Mouse (Mus musculus) limb, embryonic 10.5 days (tissue): ENCODE data around the gene Spag5. TPM values are rescaled to one million over a fixed set of nuclear protein-coding genes. Genes with fewer than 3 reads are reported as not detected.

Source experiments
- DNase-seq: peaks from one replicate; pipeline ENCODE4 v3.0.0-alpha.2; 2017; ENCODE audit warnings: low spot score
- H3K27ac ChIP-seq: fragments of 300-500 bp; sonication (generic); 2 replicates; pipeline ENCODE4 v1.5.1; 2016; ENCODE audit warnings: mild to moderate bottlenecking
- H3K27me3 ChIP-seq: fragments of 300-500 bp; sonication (generic); 2 replicates; pipeline ENCODE4 v1.6.1; 2016; ENCODE audit warnings: low read depth, mild to moderate bottlenecking; ENCODE audit not compliant: poor library complexity, severe bottlenecking
- H3K36me3 ChIP-seq: fragments of 300-500 bp; sonication (generic); 2 replicates; pipeline ENCODE4 v1.6.1; 2016; ENCODE audit warnings: mild to moderate bottlenecking, moderate library complexity
- H3K4me1 ChIP-seq: fragments of 300-500 bp; sonication (generic); 2 replicates; pipeline ENCODE4 v1.6.1; 2016
- H3K4me3 ChIP-seq: fragments of 300-500 bp; sonication (generic); 2 replicates; pipeline ENCODE4 v1.5.1; 2016; ENCODE audit warnings: mild to moderate bottlenecking, moderate library complexity
- H3K9me3 ChIP-seq: fragments of 300-500 bp; sonication (generic); replicated peaks from 2 replicates; pipeline ENCODE4 v1.6.1; 2016; ENCODE audit warnings: mild to moderate bottlenecking
- WGBS: fragments of 180-500 bp; shearing (Covaris S2); methylation state at CpG from one replicate; pipeline ENCODE4 v1.1.7; 2016; 5-methylcytosine and 5-hydroxymethylcytosine counted together
- polyA plus RNA-seq: library from polyadenylated mRNA; unstranded; fragments of >200 nt; fragmentation: Nextera tagmentation; extraction: Ambion mirVana; gene quantifications from 2 replicates; pipeline ENCODE4 v1.2.1, GENCODE M21; 2016

Spag5 gene
- polyA plus RNA-seq, 1 experiment from 2014 or later, result 84.8 TPM

DNA sequence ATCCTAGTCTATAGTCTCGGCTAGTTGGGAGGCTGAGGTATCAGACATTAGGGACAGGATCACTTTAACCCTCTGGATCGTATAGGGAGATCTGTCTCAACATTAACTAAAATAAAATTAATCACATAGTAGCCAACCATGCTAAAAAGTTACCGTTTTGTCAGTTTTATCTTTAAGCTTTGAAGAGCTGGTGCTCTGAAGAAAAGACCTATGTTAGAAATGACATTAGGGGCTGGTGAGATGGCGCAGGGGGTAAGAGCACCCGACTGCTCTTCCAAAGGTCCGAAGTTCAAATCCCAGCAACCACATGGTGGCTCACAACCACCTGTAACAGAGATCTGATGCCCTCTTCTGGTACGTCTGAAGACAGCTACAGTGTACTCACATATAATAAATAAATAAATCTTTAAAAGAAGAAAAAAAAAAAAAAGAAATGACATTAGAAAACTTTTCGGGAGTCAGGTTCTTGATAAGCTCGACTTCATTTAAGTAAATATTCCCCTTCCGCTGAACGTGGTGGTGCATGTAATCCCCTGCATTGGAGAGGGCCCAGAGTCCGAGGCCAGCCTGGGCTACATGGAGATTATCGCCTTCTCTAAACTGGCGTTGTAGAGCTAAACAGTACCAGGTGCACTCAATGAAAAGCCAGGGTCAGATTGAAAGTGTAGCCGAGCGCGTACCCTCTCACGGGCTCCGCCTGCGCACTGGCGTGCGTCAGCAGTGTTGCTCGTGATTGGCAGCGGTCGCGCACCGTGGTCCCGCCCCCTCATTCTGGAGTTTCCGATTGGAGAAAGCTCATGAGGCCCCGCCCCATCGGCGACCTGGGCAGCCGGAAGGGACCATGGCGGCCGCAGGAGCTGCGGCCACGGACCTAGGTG lies 26.5 kb downstream of the Spag5 start, which contains the start of gene Pigs:
Gene Pigs, plus strand, starts transcription at position 782 of the 878 bp plus-strand sequence.
- Histone ChIP-seq H3K4me1 (peaks cover 19% of the 10 kb centered on the region), H3K27me3 (no peaks in the 10 kb centered on the region), H3K9me3 (no peaks in the 10 kb centered on the region), H3K27ac (peak within 1 kb of the TSS; percentile 89), H3K36me3 (peaks cover 47% of the 10 kb centered on the region), H3K4me3 (peak within 1 kb of the TSS; percentile 94)
- 16% methylated on average over 37 of the region's 37 CpGs for WGBS
- peak; percentile 96 for DNase-seq

DNA sequence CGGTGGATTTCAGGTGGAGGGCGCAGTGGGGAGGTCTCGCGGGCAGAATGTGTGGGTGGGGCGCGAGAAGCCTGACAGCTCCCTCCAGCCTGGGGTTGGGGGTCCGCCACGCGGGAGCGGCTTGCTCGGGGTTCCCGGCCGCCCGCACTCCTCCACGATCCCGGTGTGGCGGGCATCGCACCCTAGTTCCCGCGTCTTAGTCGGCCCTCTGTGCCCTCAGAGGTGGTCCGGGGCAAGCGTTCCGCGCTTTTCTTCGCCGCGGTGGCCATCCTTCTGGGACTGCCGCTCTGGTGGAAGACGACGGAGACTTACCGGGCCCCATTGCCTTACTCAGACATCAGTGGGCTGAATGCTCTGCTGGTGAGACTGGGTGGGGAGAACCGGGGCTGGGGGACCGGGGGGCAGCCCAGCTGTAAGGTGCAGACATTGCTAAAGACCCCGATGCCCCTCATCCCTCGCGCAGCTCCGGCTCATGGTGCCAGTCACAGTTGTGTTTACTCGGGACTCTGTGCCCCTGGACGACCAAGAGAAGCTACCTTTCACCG lies 27.3 kb downstream of the Spag5 start:
- Histone ChIP-seq H3K36me3 (peaks cover 49% of the 10 kb centered on the region), H3K27ac (peak overlapping the region; percentile 89), H3K27me3 (no peaks in the 10 kb centered on the region), H3K9me3 (no peaks in the 10 kb centered on the region), H3K4me3 (peak overlapping the region; percentile 94), H3K4me1 (peaks cover 12% of the 10 kb centered on the region)
- no peak for DNase-seq
- WGBS, result 2% methylated on average over 41 of the region's 41 CpGs

DNA sequence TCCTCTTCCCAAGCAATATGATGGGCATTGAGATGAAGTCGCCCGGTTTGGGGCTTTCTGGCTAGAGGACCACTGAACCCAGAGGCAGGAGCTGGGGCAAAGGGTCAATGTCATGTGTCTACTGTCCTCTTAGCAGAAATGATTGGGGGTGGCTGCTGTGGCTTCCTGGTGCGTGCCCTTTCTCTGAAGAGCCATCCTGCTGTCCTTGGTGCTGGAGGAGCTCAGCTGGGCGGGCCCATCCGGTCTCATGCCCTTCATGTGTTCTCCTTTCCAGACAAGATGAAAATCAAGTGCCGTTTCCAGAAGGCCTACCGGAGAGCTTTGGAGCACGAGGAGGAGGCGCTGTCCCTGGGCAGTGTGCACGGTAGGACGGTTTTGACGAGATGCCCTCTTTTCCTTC lies 31.3 kb downstream of the Spag5 start:
- 96% methylated on average over 12 of the region's 12 CpGs for WGBS
- H3K27me3 ChIP-seq, result no peaks in the 10 kb centered on the region

DNA sequence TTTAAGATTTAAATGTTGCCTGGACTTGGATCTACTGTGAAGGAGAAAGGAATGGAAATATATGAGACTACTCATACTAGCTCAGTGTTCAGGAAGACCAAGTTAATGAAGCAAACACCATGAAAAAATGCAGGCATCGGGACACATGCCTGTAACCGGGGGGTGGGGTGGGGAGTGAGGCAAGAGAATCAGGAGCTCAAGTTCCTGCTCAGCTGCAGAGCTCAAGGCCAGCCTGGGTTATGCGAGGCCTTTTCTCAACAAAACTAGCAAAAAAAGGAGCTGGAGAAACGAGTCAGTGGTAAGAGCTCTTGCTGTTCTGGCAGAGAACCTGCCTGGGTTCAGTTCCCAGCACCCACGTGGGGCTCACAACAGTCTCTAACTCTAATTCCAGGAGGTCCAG lies 32.7 kb downstream of the Spag5 start:
- no peak for DNase-seq
- H3K4me1 ChIP-seq, result peaks cover 6% of the 10 kb centered on the region
- H3K9me3 ChIP-seq, result no peaks in the 10 kb centered on the region
- no peaks in the 10 kb centered on the region for H3K27me3 ChIP-seq
- H3K27ac ChIP-seq, result no peak overlapping the region
- no peak overlapping the region for H3K4me3 ChIP-seq
- H3K36me3 ChIP-seq, result peaks cover 73% of the 10 kb centered on the region
- 89% methylated on average over 5 of the region's 5 CpGs for WGBS

More for the DNA sequence above, 31.3 kb downstream of the Spag5 start:
- Histone ChIP-seq H3K4me3 (no peak overlapping the region), H3K36me3 (peaks cover 62% of the 10 kb centered on the region), H3K4me1 (peaks cover 12% of the 10 kb centered on the region), H3K27ac (no peak overlapping the region), H3K9me3 (no peaks in the 10 kb centered on the region)
- no peak for DNase-seq

DNA sequence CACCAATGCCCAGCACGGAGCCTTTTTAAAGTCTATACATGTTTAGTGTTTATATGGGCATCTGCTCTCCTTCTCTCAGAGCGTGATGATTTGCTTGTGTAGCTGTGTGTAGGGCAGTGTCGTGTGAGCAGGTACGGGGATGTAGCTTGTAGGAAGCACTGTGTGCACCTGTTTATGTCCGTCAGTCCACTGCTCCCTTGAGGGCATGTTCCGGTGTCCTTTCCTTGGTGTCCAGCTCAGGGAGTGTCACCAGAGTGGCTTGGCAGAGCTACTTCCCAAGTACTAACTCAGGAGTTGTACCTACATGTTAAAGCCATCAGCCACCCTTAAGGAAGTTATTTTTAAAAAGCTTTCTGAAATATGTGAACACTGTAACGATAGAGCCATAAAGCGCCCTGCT lies 35.7 kb downstream of the Spag5 start:
- Histone ChIP-seq H3K36me3 (peaks cover 94% of the 10 kb centered on the region), H3K4me3 (no peak overlapping the region), H3K27ac (no peak overlapping the region), H3K27me3 (no peaks in the 10 kb centered on the region), H3K9me3 (no peaks in the 10 kb centered on the region), H3K4me1 (no peaks in the 10 kb centered on the region)
- WGBS, result 95% methylated on average over 8 of the region's 8 CpGs
- no peak for DNase-seq

DNA sequence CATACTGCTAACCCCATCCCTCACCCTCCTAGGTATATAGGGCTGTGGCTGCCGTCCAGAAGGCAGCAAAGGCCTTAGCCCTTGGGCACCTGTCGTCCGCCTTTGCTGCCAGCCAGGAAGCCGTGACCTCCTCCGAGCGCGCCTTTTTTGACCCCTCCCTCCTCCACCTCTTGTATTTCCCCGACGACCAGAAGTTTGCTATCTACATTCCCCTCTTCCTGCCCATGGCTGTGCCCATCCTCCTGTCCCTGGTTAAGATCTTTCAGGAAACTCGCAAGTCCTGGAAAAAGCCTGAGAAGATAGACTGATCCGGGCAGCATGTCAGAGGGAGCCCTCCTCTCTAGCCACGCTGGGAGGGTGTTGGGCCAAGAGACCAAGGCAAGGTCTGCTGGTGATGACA lies 40.4 kb downstream of the Spag5 start:
- Histone ChIP-seq H3K4me3 (no peak overlapping the region), H3K36me3 (peaks cover 60% of the 10 kb centered on the region), H3K27me3 (no peaks in the 10 kb centered on the region), H3K27ac (no peak overlapping the region), H3K9me3 (no peaks in the 10 kb centered on the region), H3K4me1 (peaks cover 31% of the 10 kb centered on the region)
- DNase-seq, result no peak
- 86% methylated on average over 12 of the region's 12 CpGs for WGBS

DNA sequence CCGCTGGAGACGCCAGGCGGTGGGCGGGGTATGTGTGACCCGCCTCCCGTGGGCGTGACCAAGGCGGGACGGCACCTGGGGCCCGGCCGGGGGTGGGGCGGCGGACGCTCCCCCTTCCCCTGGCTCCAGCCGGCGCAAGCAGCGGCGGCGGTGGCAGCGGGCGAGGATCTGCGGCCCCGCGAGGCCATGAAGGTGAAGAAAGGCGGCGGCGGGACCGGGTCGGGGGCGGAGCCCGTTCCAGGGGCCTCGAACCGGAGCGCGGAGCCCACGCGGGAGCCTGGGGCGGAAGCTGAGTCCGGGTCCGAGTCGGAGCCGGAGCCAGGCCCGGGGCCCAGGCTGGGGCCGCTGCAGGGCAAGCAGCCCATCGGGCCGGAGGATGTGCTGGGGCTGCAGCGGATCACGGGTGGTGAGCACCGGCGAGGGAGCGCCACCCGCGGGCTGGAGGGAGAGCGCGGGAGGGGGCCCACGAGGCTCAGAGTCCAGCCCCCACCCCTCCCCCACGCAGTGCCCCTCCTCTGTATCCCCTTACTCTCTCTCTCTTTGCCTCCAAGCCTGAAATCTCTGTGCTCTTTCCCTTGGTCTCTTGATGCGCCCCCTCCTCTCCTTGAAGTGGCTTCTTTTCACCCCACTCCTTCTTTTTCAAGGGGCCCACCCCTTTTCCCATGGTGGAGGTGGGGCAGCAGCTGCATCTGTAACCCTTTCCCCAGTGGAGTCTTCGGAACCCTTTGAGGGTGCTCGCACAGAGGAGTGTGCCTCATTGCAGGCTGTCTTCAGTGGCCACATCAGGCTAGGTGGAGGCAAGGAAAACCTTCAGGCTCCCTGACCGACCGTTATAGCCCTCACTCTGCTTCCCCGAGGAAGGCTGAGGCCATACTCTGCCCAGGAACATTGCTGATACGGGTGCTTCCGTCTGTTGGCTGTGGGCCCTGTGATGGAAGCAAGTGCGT lies 42.3 kb downstream of the Spag5 start, which contains the start of gene Unc119:
Gene Unc119, plus strand, starts transcription at position 102 of the 947 bp plus-strand sequence.
- Histone ChIP-seq H3K4me3 (peak within 1 kb of the TSS; percentile 96), H3K9me3 (no peaks in the 10 kb centered on the region), H3K27me3 (no peaks in the 10 kb centered on the region), H3K36me3 (peaks cover 59% of the 10 kb centered on the region), H3K4me1 (peaks cover 45% of the 10 kb centered on the region), H3K27ac (peak within 1 kb of the TSS; percentile 98)
- DNase-seq, result peak; percentile 89
- 2% methylated on average over 64 of the region's 66 CpGs for WGBS

DNA sequence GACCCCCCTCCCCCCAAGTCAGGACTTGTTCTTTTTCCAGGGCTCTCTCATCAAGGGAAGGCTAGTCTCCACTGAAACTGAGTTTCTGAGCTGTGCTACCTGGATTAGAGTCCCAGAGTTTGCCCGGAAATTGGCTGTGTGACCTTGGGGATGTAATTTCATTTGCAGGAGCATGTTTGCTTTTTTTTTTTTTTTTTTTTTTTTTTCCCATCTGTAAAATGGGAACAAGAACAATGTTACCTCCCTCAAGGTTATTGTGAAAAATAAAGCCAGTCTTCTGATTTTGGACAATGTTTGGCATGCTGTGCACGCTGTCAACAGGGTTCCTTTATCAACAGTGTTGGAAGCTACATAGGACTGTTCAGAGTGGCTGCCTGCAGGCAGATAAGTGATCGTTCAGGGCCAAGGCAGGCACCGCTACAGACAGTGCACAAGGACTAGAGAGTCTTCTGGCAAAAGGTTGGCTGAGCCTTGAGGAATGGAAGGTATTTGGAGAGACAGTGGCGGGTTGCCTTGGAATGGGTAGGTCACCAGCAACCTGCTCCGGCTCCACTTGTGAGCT lies 43.1 kb downstream of the Spag5 start:
- Histone ChIP-seq H3K36me3 (peaks cover 59% of the 10 kb centered on the region), H3K4me1 (peaks cover 45% of the 10 kb centered on the region), H3K27me3 (no peaks in the 10 kb centered on the region), H3K9me3 (no peaks in the 10 kb centered on the region), H3K4me3 (peak overlapping the region; percentile 96), H3K27ac (peak overlapping the region; percentile 98)
- 85% methylated on average over 6 of the region's 6 CpGs for WGBS
- DNase-seq, result no peak

DNA sequence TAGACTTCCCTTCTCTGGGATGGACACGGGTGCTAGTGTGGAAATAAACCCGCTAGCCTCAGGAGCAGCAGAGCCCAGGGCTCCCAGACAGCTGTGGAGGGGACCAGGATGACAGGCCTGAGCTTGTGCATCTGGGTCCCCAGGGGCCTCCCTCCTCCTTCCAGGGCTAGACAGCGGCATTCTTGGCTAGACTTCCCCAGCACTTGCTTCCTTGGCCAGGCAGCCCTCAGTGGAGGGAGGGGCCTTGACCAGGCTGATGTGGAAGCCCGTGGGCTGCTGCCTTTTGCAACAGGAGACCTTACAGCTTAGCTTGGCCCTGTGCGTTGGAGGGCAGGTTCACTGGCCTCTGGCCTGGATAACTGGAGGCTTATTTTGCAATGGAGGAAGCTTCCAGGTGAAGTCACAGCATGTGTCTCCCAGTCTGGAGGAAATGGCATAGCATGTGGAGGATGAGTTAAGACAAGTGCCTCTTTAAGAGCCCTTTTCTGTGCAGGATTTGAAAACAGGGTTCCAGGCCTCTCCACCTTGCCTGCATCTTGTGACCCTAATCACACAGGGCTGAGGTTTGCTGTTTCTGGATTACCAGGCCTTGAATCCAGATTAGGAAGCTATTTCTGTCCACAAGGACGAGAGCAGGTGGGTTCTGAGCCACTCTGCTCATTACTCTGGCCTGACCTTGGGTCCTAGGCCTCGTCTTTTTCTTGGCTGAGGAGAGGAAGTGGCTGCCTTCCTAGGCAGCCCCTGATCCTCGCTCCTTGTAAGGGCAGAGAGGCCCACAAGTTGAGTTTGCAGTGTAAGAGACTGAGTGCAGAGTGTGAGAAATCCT lies 43.8 kb downstream of the Spag5 start:
- Histone ChIP-seq H3K27ac (peak overlapping the region; percentile 37; the same call in 1 of the 2 replicates), H3K4me3 (peak overlapping the region; percentile 24; the same call in 1 of the 2 replicates)

DNA sequence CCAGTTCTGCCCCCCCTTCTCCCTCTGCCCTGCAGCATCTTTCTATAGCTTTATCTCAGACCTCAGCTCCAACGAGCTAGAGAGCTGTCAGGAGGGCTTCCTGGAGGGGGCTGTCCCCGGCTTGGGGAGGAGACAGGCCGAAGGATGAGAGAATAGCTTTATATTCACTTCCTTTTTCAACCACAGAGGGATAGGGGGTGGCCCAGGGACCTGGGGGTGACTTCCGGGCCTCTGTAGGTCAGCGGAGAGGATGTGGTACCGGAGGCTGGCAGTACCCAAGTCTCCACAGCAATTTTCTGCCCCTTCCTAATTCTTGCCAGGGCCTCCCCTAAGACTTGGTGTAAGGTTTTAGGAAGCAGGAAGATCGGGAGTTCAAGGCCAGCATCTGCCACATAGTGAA lies 44.5 kb downstream of the Spag5 start:
- Histone ChIP-seq H3K27me3 (no peaks in the 10 kb centered on the region), H3K4me3 (no peak overlapping the region), H3K27ac (peak overlapping the region; percentile 37; the same call in 1 of the 2 replicates), H3K36me3 (peaks cover 54% of the 10 kb centered on the region), H3K9me3 (no peaks in the 10 kb centered on the region), H3K4me1 (peaks cover 47% of the 10 kb centered on the region)
- WGBS, result 85% methylated on average over 7 of the region's 7 CpGs
- DNase-seq, result no peak

More for the DNA sequence above, 43.8 kb downstream of the Spag5 start:
- Histone ChIP-seq H3K36me3 (peaks cover 59% of the 10 kb centered on the region), H3K4me1 (peaks cover 47% of the 10 kb centered on the region), H3K9me3 (no peaks in the 10 kb centered on the region), H3K27me3 (no peaks in the 10 kb centered on the region)
- 70% methylated on average over 8 of the region's 8 CpGs for WGBS
- DNase-seq, result no peak

DNA sequence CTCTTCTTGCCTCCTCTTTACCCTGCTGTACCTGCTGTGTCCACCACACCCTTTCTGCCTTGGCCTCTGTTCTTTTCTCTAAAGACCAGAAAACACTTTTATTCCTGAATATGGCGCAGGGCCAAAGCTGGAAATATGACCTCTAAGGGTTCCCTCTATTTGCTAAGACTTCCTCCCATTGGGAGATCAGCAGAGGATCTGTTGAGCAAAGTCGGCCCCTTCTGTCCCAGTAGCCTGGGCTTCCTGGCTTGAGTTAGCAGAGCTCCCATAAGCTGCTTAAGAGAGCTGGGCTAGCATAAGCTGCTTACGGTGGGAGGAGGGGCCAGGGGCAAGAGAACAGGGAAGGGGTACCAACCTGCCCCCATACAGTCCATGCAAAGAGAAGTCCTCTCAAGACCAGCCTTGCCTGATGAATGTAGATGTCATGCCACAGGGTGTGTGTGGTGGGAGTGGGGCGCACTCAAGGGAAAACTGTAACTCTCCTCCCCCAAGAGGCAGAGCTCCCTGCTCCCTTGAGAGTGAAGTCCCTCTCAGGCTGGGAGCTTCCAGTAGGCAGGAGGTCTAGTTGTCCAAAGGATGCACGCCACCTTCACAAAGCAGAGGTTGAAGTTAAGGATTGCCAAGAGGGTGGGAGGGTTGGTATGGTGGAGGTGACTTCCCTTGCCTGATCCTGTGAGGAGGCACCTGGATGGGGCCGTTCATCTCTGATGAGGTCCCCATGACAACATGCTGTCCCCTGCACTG lies 45.2 kb downstream of the Spag5 start:
- Histone ChIP-seq H3K27me3 (no peaks in the 10 kb centered on the region), H3K4me1 (peaks cover 47% of the 10 kb centered on the region), H3K4me3 (no peak overlapping the region), H3K27ac (no peak overlapping the region), H3K36me3 (peaks cover 48% of the 10 kb centered on the region), H3K9me3 (no peaks in the 10 kb centered on the region)
- WGBS, result 92% methylated on average over 6 of the region's 6 CpGs
- no peak for DNase-seq
